Mouse (Mus musculus): Measurements from ENCODE around the gene Mlx.

DNA sequence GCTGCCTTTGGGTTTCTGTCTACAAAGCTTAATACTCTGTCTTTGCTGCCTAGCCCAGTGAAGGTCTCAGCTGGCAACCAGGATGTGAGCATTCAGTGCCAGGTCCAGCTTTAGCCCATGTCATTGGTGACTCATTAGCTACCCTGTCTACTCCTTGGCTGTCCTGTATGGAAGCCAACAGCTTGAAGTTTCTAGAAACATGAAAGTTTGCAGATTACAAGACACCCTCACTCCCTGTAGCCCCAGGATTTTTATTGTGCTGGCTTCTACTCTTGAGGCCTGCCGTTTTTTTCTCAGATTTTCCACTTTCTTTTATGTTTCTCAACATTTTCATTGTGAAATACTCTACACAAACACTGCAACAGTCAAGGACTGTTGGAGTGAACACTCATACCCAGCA lies 2.9 kb downstream of the Mlx start:
- no peak for TF ChIP-seq CTCF (IDR thresholded peaks at IDR 0.05; ENCODE audit: extremely low read depth, insufficient read depth, insufficient read length, insufficient replicate concordance)
- TF ChIP-seq POLR2A (IDR thresholded peaks at IDR 0.05; ENCODE audit: low read depth, low read length): no peak

Data from spleen, adult 2 months (tissue).